Comparison of ENCODE assay signal across 18 mouse cellular contexts in genomic region chr12:70429637-70430036, GRCm38 (mm10).
"Had no signal": no experiment of that assay in that cellular context is flagged by ENCODE, and none has a peak within 500 bp of the region (broad histone marks: within the 10 kb centered on the region; RNA-seq: fewer than 3 reads in every experiment).

No protein-coding gene starts in this region.

- H3K36me3 ChIP-seq: kidney, embryonic 15.5 days; liver, embryonic 13.5 days; midbrain, embryonic 10.5 days; midbrain, embryonic 13.5 days; neural tube, embryonic 13.5 days; stomach, embryonic 15.5 days had no signal

- H3K4me1 ChIP-seq: kidney, embryonic 15.5 days; stomach, embryonic 15.5 days had no signal

- H3K27ac ChIP-seq: kidney, embryonic 15.5 days; liver, embryonic 13.5 days; midbrain, embryonic 10.5 days; midbrain, embryonic 13.5 days; neural tube, embryonic 13.5 days; stomach, embryonic 15.5 days had no signal

- H3K4me3 ChIP-seq: kidney, embryonic 15.5 days; liver, embryonic 13.5 days; midbrain, embryonic 10.5 days; midbrain, embryonic 13.5 days; myocyte; neural tube, embryonic 13.5 days; stomach, embryonic 15.5 days had no signal

- H3K4me2 ChIP-seq: kidney, embryonic 15.5 days; liver, embryonic 13.5 days; stomach, embryonic 15.5 days had no signal

- DNase-seq: kidney, adult 11 months; kidney, adult 8-10 months; kidney, postnatal 10 days; kidney, postnatal 36 days; liver, embryonic 13.5 days; lung, adult 2 months; lung, postnatal 14 days; lung, postnatal 4 days; retina, postnatal 1 day; right cerebral cortex, postnatal 25 days; spleen, adult 18-20 months; thymus, postnatal 25 days had no signal

- H3K9me3 ChIP-seq: kidney, embryonic 15.5 days; liver, embryonic 13.5 days; midbrain, embryonic 10.5 days; midbrain, embryonic 13.5 days; neural tube, embryonic 13.5 days; stomach, embryonic 15.5 days had no signal

- H3K27me3 ChIP-seq: kidney, embryonic 15.5 days; liver, embryonic 13.5 days; midbrain, embryonic 13.5 days; neural tube, embryonic 13.5 days; stomach, embryonic 15.5 days had no signal

- H3K9ac ChIP-seq: kidney, embryonic 15.5 days; liver, embryonic 13.5 days; midbrain, embryonic 13.5 days; neural tube, embryonic 13.5 days; stomach, embryonic 15.5 days had no signal
